Mouse (Mus musculus): ENCODE data around the gene Axl.
"Not testable (repeated sequence)": the region's sequence is repeated elsewhere in the genome, so short reads cannot be mapped to it uniquely, and the experiment has no call there.

Axl gene

DNA sequence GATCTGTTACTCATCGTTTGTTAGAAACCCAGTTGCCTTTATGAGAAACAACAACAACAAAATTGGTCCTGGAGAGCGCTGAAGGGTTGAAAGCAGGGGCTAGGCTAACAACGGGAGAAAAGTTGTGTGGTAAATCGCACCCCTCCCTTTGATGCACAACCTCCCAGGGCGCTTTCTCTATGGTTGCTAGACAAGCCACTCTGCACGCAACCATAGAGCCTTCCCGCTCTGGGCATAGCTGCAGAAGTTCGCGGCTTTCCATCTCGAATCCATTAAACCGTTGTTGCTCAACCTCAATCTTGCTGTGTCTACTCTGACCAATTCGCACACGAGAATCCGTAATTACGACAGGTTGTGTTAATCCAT, 33.1 kb downstream of the Axl start:
- peak; percentile 37; the same call in 1 of the 2 replicates for ATAC-seq (ENCODE audit: insufficient number of reproducible peaks, low FRiP score, low TSS enrichment)

DNA sequence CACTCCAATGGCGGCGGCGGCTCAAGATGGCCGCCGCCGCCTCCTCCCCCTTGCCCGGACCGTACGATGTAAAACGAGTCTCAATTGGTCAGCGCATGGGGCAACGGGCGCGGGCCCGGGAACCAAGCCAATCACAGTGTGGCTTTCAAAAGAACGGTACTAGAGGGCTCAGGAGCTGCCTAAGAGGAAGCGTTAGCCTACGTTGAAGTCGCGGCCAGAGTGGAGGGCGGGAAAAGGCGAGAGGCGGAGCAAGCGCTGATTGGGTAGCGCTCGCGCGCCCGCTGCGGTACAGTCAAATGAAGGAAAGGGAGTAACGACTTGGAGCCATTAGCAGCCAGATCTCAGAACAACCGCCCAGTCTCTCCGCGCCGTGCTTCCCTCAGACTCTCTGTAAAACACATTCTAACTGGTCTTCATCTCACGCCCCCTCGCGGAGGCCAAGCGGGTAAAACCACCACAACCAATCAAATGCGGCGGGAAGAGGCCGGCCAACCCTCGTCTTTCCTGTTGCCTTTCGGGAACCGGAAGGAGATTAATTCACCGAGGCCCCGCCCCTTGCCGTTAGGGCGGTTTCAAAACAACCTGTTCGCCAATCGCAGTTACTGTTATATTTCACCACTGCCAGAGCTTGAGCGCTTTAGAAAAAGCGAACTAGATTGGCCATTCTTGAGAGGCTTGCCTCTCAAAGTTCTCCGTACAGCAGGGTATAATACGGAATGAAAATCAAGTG, 33.6 kb downstream of the Axl start, which contains the start of gene Hnrnpul1:
Gene Hnrnpul1 (minus strand): TSS at position 20 of the 730 bp plus-strand sequence.
- ATAC-seq (ENCODE audit: insufficient number of reproducible peaks, low FRiP score, low TSS enrichment), result peak; percentile 87

DNA sequence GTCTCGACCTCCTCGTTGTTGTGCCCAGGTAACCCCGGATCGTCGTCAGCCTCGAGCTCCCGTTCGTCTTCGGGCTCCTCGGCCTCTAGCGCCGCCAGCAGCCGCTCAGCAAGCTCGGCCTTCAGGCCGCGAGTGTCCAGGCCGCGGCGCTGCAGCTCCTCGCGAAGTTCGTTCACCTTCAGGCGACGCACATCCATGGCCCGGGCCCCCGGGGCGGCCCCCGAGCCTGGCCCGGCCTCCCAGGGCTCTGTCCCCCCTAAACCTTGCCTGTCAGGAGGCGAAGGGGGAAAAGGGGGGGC, 34.1 kb downstream of the Axl start:
- ATAC-seq (ENCODE audit: insufficient number of reproducible peaks, low FRiP score, low TSS enrichment), result 0 out of 2 replicates have a peak, but pooled peaks have one; percentile 24

DNA sequence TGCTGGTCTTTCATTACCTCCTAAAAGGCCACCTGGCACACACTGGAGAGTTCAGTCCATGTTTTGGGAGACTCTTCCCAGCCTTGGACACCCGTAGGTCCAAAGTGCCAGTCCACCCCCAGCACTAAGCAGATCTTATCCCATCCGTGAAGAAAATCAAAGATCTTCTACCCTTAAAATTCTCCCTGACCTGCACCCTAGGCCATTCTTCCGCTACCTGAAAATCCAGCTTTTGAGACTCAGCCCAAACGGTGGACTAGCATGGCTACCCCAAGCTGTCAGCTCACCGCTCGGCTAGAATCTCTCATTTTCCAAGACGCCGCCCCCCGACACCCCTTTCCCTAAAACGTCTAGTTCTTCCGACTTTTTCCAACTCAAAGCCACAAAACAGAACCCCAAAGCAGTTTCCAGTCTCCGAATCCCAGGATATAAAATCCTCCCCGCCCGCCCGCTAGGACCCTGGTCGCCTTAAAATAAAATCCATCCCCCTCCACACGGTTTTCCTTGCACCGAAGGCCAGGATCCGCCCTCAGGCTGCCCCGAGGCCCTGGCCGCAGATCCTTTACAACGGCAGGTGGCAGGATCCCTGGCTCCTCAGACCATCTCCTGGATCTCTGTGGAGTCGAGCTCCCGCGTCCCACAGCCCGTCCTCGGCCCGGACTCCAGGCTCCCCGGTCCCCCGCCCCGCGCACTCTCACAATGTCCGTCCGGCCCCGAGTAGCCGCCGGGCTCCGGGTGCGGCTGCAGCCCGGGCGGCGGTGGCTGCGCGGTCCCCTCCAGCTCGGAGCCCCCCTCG, 34.7 kb downstream of the Axl start:
- peak; percentile 23; the same call in 1 of the 2 replicates for ATAC-seq (ENCODE audit: insufficient number of reproducible peaks, low FRiP score, low TSS enrichment)

DNA sequence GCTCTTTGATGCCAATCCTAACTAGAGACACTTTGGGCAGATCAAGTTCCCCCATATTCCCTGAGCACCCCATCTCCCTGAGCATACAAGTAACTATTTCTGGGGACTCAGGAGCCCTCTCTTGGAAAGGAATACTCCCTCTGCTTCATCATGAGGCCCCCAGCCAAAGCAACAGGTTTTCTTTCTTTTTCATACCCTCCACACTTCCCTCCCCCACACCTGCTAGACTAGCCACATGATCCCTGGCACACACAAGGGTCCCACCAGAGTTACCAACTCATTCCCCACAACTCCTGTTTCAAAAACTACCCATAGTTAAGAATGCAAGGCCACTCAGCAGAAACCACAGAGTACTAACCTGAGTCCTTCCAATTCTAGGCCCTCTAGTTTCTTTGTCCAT, 35.4 kb downstream of the Axl start:
- no peak for ATAC-seq (ENCODE audit: insufficient number of reproducible peaks, low FRiP score, low TSS enrichment)

DNA sequence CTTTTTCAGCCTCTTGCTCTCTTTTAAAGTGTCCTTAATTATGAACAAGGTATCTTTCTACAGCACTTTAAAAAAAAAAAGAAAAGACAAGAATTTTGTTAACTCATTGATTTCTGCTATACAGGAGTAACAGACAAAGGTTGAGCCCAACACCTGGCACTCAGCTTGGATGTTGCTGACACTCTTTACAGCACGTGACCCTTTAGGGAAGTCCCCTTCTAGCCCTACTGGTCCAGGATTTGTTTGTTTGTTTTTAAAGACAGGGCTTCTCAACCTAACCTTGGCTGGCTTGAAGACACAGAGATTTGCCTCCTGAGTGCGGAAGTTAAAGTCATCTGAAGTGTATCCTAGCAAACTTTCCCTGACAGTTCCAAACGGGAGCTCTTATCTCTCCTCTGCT, 41.7 kb downstream of the Axl start:
- ATAC-seq (ENCODE audit: insufficient number of reproducible peaks, low FRiP score, low TSS enrichment), result no peak

DNA sequence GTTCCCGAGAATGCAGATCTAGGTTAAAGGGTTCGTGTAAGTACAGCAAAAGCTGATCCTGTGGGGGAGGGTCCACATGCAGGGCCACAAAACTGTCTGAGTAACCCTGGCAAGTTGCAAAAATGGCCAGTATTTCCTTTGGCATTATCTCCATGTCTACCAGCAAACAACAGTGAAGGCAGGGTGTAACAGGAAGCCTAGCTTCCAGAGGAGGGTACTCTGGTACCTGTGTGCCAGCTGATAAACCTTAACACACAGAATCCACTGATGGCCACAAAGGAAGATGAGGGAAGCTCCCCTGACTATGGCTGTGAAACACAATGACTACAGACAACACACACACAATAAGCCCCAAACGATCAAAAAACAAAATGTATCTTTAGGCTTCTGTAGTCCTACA, 50.2 kb downstream of the Axl start:
- ATAC-seq (ENCODE audit: insufficient number of reproducible peaks, low FRiP score, low TSS enrichment), result no peak

DNA sequence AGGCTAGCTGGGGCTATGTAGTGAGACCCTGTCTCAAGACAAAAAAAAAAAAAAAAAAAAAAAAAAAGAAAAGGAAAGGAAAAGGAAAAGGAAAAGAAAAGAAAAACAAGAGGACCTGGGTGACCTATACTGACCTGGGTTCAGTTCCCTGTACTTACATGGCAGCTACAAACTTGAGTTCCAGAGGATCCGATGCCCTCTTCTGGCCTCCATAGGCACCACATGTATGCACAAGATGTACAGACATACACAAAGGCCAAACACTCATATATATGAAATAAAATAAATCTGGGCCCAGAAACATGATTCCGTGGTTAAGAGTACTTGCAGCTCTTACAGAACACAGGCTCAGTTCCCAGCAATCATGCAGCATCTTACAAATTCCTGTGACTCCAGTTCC, 51.6 kb downstream of the Axl start:
- no peak for ATAC-seq (ENCODE audit: insufficient number of reproducible peaks, low FRiP score, low TSS enrichment)

DNA sequence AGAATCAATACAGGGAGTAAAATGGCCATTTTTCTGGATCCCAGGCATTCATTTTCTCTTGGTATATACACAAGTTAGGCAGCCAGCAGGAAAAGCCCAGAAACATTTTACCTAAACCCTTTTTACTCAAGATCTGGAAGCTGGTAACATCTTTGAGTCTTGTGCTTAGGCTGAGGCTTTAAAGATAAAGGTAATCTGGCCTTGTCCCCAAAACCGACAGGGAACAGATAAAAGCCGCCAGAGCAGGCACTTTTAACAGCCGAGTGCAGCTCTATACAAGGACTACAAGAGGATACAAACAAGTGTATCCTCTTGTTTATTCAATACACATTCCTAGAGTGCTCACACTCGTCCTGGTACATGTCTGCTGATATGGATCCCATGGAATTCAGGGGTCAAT, 53.5 kb downstream of the Axl start:
- ATAC-seq (ENCODE audit: insufficient number of reproducible peaks, low FRiP score, low TSS enrichment), result no peak

DNA sequence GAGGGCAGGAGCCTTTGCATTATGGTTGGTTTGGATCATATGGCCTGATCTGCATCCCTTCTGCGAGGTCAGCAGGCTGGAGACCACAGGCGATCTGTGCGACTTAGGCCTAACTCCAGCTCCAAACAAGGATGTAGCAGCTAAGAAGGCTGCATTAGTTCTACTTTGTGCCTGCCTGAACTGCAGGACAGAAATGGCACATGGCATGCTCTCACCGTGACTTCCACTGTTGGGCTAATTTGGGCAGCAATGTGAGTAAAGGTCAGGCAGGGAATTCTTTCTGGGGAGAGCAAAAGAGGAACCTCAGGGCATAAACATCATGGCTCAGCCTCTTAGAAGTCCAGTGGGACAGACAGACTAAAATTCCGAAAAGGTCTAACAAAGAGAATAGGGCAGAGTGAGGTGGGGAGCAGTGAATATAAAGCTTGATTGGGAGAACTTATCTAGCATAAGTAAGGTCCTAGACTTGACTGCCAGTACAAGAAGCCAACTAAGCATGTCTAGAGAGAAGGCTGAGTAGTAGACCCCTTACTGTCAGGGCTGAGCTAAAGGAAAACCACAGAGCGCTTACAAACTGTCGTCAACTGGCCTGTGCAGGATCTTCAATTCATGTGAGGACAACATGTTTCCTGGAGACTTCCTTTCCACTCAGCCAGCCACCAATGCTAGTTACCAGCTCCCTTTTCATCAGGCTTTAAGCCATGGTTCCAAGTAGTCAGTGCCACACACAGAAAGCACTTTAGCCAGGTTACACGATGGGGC, 57.0 kb downstream of the Axl start:
- ATAC-seq (ENCODE audit: insufficient number of reproducible peaks, low FRiP score, low TSS enrichment), result no peak

DNA sequence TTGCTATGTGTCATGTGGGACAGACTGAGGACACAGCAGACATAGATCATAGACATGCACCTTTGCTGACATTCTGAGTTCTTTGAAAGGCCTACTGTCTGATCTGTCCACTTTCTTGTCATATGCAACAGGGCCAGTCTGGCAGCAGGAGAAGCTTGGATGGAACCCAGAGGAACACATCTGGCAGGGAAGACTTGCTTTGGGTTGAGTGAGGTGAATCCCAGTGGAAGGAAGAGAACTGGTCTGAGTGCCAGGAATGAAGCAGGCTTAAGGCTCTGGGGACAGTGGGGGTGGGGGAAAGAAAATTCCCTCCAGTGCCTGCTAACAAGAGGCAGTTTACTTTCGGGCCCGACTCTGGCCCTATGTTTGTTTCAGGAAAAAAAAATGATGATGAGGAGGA, 58.6 kb downstream of the Axl start:
- ATAC-seq (ENCODE audit: insufficient number of reproducible peaks, low FRiP score, low TSS enrichment), result no peak

DNA sequence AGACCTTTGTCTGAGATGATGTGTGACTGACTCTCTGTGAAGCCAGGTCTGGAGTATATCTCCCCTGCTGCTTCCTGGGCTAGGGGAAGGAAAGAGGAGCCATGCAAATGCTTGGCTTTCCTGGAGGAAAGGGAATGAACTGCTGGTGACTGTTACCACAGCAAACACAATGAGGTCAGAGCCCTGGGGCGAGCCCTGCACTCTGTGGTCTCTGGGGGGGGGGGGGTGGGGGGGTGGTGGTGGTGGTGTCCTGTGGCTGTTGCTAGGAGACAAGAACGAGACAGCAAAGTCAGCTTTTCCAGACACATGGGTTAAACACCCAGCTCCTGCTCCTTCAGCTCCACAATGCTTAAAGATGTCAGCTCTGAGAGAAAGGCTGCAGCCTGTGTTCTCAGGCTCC, 59.1 kb downstream of the Axl start:
- no peak for ATAC-seq (ENCODE audit: insufficient number of reproducible peaks, low FRiP score, low TSS enrichment)

DNA sequence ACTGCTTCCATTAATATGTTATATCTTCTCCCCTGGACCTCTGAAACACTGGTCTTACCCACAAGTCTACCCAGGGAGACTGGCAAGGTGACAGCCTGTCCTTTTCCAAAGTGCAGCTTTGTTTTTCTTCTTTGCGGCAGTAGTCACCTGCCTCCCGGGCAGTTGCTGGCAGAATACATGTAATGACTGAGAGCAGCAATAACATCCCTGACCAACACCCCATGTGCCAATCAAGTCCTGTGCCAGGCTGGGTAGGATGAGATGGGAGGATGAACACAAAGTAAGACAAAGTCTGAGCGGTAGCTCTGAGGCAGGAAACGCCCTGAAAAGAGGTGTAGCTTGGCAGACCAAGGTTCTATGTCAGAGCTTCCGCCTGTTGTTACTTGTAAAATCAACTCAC, 60.7 kb downstream of the Axl start:
- no peak for ATAC-seq (ENCODE audit: insufficient number of reproducible peaks, low FRiP score, low TSS enrichment)

DNA sequence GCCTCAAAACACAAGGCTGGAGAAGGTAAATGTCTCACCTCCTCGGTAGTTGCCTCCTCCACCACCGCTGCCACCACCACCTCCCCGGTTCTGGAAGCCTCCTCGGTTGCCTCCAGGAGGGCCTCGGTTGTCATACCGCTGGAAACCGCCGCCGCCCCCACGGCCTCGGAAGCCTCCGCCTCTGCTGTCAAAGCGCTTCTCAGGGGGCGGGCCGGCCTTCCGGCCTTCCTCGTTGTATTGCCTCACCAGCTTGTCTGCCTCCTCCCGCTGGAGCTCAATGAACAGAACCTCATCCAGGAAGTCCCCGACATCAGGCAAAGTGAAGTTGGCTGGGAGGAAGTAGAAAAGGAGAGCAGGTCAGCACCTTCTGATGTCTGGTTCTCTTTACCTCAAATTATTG, 62.6 kb downstream of the Axl start:
- no peak for ATAC-seq (ENCODE audit: insufficient number of reproducible peaks, low FRiP score, low TSS enrichment)

DNA sequence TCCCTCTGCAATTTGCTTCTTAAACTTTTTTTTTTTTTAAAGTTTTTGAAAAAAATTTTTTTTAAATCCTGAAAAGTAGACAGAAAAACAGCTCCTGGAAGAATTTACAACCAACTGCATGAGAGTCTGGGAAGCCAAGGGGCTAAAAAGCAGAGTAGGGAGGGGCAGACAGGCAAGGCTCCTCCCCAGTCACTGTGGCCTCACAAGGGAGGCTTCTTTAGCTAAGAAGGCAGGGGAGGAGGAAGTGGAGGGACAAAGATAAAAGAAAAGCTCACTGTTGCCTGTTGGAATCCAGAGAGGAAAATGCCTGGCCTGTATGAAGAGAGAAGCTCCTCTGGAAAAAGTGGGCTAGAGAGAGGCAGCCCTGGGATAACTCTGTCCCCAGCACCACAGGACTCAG, 66.7 kb downstream of the Axl start:
- not testable (repeated sequence) for ATAC-seq (ENCODE audit: insufficient number of reproducible peaks, low FRiP score, low TSS enrichment)

DNA sequence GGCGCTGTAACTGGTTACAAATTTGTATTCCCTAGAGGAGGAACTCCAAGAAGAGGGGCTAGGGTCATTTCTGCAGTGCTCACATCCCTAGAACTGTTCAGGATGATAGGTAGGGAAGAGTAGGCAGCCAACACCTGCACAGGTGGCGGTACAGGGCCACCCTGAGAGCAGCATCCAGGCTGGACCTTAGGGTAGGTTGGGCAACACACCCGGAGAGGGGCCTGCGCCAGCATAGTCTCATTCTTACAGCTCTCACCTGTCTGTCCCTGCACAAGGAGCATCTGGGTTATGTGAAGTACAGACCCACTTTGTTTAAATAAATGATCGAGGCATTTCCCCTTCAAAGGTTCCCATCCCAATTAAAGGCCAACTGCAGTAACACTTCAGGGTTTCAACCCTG, 67.7 kb downstream of the Axl start:
- ATAC-seq (ENCODE audit: insufficient number of reproducible peaks, low FRiP score, low TSS enrichment), result no peak

DNA sequence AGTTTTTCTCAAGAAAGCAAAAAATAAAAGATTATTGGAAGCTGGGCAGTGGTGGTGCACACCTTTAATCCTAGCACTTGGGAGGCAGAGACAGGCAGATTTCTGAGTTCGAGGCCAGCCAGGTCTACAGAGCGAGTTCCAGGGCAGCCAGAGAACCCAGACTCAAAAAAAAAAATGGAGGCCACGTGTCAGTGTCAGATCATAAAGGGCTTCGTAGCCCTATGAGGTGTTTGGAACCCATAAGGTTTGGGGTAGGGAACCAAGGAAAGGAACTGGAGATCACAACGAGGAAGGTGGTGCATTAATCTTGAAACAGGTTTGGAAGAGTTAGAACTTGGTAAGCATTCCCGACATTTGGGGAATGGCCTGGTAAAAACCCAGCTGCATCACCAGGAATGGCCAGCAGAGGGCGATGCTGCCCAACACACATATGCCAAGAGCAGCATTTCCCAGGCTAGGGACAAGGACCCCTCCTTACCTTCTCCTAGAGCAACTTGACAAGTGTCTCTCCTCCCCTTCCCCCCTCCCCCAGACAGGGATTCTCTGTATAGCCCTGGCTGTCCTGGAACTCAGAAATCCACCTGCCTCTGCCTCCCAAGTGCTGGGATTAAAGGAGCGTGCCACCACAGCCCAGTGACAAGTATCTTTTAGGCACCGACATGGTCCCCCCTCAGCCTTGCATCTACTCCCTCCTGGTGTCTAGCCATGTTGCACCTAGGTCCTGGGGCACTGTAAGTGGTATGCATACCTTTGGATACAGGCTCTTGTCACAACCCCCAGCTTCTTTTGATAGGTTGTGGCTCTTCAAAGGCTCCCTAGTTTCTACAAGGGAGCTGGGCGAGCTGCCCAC, 68.5 kb downstream of the Axl start:
- ATAC-seq (ENCODE audit: insufficient number of reproducible peaks, low FRiP score, low TSS enrichment), result no peak

DNA sequence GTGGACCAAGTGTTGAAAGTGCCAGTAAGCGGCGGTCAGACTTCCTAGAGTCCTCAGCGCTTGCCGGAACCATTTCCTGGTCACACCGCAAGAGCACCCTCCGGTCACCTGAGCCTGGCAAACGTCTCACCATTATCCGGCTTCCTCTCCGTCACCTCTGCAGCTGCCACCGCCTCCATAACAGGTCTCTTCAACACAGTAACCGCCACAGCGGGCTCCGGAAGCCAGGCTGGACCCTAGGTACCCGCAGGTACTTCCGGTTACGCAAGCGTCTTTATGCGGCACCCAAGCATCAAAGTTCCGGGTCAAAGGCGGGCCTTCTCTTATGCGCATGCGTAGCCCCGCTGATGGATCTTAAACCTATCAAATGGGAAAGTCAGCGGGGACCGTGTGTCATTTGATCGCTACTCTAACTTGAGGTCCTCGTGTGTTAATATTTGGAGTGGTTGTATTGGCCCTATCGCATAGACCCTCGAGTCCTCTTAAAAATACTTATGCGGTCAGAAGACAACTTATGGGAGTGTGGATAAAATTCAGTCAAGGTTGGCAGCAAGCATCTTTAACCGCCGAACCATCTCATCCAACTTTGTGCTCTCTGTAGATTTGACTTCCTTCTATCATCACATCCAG, 69.6 kb downstream of the Axl start, which contains the start of gene Ccdc97:
Gene Ccdc97 (minus strand): TSS at position 301 of the 630 bp plus-strand sequence.
- peak; percentile 85 for ATAC-seq (ENCODE audit: insufficient number of reproducible peaks, low FRiP score, low TSS enrichment)

DNA sequence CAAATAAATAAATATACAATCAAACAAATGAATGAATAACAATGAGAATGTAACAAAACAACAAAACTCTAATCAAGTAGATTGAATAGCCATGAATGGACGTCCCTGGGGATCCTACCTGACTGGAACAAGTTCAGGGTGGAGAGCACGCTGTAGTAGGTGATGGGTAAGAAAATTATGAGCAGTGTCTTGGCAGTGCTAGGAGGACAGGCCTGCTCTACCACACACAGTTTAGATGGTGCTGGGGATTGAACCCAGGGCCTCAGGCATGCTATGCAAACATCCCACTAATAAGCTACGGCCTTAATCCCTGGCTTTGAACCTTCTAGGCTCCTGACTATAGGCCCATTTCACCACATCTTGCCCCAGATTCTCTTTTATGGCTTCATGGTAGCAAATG, 71.0 kb downstream of the Axl start:
- ATAC-seq (ENCODE audit: insufficient number of reproducible peaks, low FRiP score, low TSS enrichment), result no peak

DNA sequence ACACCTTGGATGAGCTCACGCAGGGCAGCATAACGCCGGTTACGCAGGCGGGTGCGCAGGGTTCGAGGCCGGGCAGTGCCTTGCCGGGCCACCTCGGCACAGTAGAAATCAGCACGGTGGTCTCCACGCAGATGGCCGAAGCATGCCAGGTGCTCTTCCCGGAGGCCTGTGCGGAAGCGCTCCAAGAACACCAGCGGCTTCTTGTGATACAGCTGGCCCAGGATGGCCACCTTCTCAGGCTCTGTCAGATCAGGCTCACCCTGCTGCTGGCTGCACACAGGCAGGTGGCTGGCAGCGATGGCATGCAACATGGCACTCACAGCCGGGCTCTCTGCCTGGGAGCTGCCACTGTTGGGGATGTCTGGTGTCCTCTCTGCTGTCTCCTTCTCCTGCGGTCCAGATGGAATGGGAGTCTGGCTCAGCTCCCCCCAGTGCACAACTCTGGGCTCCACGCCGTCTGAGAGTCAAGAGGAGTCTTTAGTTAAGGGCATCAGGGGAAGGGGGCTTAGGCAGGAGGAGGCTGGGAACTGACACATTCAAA, 72.7 kb downstream of the Axl start:
- no peak for ATAC-seq (ENCODE audit: insufficient number of reproducible peaks, low FRiP score, low TSS enrichment)
